Mouse (Mus musculus) v-Abl transformed pro-B cells (cell line): ENCODE data around the gene Nav2.

Experiments
- in situ Hi-C, 2 experiments: fragments of 400-800 bp; cut with MboI; formaldehyde crosslinking; loops; one replicate each; pipeline ENCODE4 v1.15.1; 2025; ENCODE audit not compliant: unreplicated experiment in 2 of 2

The Nav2 gene

GRCm38 (mm10) chr7:48981814-48982213, 73.3 kb downstream of the Nav2 start:
- in situ Hi-C loops, result no loop called here

- in situ Hi-C loops, result no loop called here
Measured at GRCm38 (mm10) chr7:48982573-48982972, 74.1 kb downstream of the Nav2 start.

GRCm38 (mm10) chr7:48991911-48992552, 83.5 kb downstream of the Nav2 start:
- in situ Hi-C loops, result no loop called here

- in situ Hi-C loops, result no loop called here
Measured at GRCm38 (mm10) chr7:48995171-48995570, 86.7 kb downstream of the Nav2 start.

GRCm38 (mm10) chr7:48995701-48996100, 87.2 kb downstream of the Nav2 start:
- in situ Hi-C loops, result no loop called here

GRCm38 (mm10) chr7:48996829-48997228, 88.3 kb downstream of the Nav2 start:
- in situ Hi-C loops, result no loop called here

GRCm38 (mm10) chr7:48998097-48998496, 89.6 kb downstream of the Nav2 start:
- in situ Hi-C loops, result no loop called here

GRCm38 (mm10) chr7:48998595-48998994, 90.1 kb downstream of the Nav2 start:
- in situ Hi-C loops, result no loop called here

GRCm38 (mm10) chr7:49000816-49001215, 92.3 kb downstream of the Nav2 start:
- in situ Hi-C loops, result no loop called here

- in situ Hi-C loops, result no loop called here
Measured at GRCm38 (mm10) chr7:49004402-49004801, 95.9 kb downstream of the Nav2 start.

GRCm38 (mm10) chr7:49006886-49007285, 98.4 kb downstream of the Nav2 start:
- in situ Hi-C loops, result no loop called here

GRCm38 (mm10) chr7:49010739-49011138, 102.2 kb downstream of the Nav2 start:
- in situ Hi-C loops, result no loop called here

GRCm38 (mm10) chr7:49012027-49012426, 103.5 kb downstream of the Nav2 start:
- in situ Hi-C loops, result no loop called here

- in situ Hi-C loops, result no loop called here
Measured at GRCm38 (mm10) chr7:49014480-49014879, 106.0 kb downstream of the Nav2 start.

GRCm38 (mm10) chr7:49015297-49015696, 106.8 kb downstream of the Nav2 start:
- in situ Hi-C loops, result no loop called here

GRCm38 (mm10) chr7:49016088-49016487, 107.6 kb downstream of the Nav2 start:
- in situ Hi-C loops, result no loop called here

GRCm38 (mm10) chr7:49017794-49018193, 109.3 kb downstream of the Nav2 start:
- in situ Hi-C loops, result no loop called here

GRCm38 (mm10) chr7:49018478-49018914, 110.0 kb downstream of the Nav2 start:
- in situ Hi-C loops, result no loop called here

- in situ Hi-C loops, result loop anchor here in 1 of 2 experiments (10.0 kb wide), 1 partner anchor 60 kb away; no protein-coding TSS in a partner anchor
Measured at GRCm38 (mm10) chr7:49025026-49025815, 116.7 kb downstream of the Nav2 start.

GRCm38 (mm10) chr7:49025991-49026390, 117.5 kb downstream of the Nav2 start:
- in situ Hi-C loops, result loop anchor here in 1 of 2 experiments (10.0 kb wide), 1 partner anchor 61 kb away; no protein-coding TSS in a partner anchor

GRCm38 (mm10) chr7:49026466-49026865, 118.0 kb downstream of the Nav2 start:
- in situ Hi-C loops, result loop anchor here in 1 of 2 experiments (10.0 kb wide), 1 partner anchor 62 kb away; no protein-coding TSS in a partner anchor
